Mouse (Mus musculus): ENCODE results near the gene Gm12216.
"Not testable (repeated sequence)": the region's sequence is repeated elsewhere in the genome, so short reads cannot be mapped to it uniquely, and the experiment has no call there.

The Gm12216 gene

GRCm38 (mm10) chr11:53873909-53874704 lies 15.1 kb upstream of the Gm12216 start:
- DNase-seq (ENCODE audit: low spot score in 2 of 2) = not testable (repeated sequence)

DNA sequence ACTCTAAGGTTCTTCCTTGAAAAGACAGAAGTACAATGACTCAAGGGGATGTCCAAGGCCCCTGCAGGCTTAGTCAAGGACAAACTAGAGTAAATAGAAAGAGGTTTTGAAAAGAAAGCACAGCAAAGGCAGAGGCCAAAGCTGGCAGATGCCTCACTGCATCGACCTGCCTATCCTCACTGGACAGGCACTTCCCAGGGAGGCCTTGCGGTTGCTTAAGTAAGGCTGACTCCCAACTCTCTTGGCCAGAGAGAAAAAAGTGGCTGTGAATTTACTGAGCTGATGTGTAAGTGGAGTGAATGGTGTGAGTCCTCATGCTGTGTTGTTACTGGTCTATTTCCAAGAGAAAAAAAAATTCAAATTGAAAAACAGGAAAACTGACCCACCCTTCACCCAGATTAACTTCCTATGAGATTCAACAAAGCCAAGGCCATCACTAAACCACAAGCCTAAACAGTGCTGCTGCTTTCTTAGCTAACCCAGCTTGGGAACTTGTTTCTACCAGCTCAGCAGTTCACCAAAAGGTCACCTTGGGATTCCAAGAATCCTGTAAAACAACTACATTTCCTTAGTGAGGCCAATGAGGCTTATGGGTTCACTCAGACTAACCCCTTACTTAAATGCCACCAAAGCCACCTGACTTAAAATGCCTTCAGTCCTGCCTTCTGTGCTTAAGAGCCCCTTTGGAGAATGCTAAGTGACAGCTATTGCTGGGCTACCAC lies 12.9 kb upstream of the Gm12216 start:
- no peak for DNase-seq (ENCODE audit: low spot score in 2 of 2)

DNA sequence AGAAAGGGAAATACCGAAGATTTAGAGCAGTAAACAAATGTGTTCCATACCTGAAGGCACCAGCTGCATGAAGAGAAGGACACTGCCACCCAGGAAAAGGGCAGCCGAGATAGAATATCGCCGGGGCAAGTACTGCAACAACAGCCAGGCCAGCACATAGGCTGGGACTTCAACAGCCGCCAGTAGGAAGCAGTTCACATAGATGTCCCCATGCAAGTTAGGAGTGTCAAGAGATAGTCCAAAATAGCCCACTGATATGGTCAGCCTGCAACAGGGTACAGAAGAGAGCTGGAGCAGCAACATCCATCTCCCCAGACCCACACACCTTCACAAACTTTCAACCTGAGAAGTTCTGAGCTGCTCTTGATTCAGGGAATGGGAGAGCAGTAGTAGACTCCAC lies 10.1 kb upstream of the Gm12216 start:
- DNase-seq (ENCODE audit: low spot score in 2 of 2) = no peak

DNA sequence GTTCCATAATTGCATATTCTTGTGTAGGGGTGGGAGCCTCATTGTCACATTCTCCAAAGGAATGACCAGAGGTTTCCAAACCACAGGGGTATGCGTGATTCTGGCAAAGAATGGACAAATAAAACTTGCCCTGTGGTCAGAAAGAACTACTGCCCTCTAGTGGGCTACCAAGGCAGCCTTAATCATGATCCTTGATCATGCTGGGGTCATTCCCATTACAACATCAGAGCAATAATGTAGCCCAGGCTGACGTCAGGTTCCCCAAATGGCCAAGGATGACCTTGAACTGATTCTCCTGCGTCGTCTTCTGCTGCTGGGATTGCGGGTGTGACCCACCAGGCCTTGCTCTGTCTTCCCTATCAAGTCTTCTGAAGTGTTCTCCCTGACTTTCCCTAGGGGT lies 9.3 kb upstream of the Gm12216 start:
- not testable (repeated sequence) for DNase-seq (ENCODE audit: low spot score in 2 of 2)

- DNase-seq (ENCODE audit: low spot score in 2 of 2) = not testable (repeated sequence)
These were observed 5.8 kb upstream of the Gm12216 start for GRCm38 (mm10) chr11:53864724-53865310.

GRCm38 (mm10) chr11:53860944-53861343 lies 1.9 kb upstream of the Gm12216 start:
- not testable (repeated sequence) for DNase-seq (ENCODE audit: low spot score in 2 of 2)

DNA sequence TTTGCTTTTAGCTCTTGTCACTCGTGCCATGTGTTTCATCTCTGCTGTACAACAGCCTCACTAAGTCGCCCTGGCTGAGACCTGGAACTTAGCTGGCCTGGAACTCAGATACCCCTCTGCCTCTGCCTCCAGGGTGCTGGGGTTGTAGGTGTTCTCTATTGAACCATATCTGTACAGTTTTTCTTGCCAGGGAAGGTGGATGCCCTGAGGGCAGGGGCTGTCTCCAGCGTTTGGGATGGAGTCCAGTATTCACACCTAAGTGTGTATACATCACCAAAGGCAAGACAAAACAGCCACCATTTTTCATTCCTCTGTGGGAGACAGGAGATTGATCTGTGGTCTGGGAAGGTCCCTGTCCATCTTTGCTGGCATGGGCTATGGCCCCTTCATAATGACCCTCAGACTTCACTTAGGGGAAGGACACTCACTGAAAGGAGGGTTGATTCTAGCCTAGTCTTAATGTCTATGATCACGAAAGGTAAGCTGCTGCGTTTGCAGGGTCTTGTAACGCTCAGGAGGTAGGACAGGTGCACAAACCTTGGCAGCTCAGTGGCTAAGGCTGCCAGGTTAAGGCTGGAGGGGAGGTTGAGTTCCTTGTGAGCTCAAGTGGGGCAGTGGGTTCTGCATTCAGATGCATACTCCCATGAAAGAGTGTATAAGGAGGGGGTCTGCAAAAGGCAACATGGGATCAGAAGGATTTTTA lies 847 bp downstream of the Gm12216 start:
- no peak for DNase-seq (ENCODE audit: low spot score in 2 of 2)

DNA sequence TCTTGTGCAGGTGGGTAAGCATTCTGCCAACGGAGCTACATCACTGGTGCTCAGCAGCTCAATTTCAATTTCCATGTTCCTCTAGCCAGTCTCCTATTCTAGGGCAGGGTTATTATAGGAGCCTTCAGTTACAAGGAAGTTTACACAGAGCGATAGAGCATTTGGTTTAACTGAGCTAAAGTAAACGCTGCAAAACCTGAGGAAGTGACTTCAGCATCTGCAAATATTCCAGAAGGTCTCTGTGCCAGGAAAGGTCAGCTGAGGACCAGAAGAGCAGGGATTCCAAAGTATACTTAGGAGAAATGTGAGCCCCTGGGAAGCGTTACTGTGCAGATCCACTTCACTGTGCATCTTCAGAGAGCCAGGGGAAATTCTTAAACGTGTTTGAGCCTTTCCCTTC lies 5.4 kb downstream of the Gm12216 start:
- DNase-seq (ENCODE audit: low spot score in 2 of 2) = no peak

DNA sequence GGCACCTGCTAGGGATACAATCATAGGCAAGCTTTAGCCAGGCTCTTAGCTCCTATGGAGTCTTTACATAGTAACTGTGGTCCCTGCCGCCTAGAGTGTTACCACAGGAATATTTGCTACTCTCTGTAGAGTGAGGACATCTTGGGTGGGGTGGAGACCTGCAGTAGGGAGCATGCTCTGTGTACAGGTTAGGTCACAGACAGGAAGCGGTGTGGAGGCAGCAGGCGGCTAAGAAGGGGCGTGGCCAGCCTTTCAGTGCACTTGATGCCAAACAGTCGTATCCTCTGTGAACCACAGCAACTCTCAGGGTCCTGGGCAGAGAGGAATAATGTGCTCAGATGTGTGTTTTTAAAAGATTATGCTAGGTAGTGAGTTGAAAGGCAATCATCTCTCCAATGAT lies 7.3 kb downstream of the Gm12216 start:
- DNase-seq (ENCODE audit: low spot score in 2 of 2) = no peak

- peak; percentile 59 to 66 for DNase-seq (ENCODE audit: low spot score in 2 of 2)
These were observed 9.3 kb downstream of the Gm12216 start for GRCm38 (mm10) chr11:53849588-53850320.

DNA sequence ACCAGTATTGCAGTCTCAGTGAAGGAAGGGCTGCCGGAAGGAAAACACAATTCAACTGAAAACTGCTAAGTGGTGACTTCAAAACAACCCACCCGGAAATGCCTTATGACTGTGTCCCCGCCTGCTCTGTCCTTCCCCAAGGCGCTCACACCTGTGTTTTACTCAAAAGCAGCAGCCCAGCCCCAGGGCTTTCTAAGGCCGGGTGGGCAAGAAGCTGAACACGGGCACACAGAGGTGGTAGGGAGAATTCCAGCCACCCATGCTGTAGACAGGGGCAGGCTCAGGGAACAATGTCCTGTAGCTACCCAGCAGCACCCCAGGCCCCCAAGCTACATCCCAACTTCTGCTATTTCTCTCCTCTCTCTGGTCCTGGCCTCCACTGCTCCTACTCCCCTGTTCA lies 13.4 kb downstream of the Gm12216 start:
- no peak for DNase-seq (ENCODE audit: low spot score in 2 of 2)

DNA sequence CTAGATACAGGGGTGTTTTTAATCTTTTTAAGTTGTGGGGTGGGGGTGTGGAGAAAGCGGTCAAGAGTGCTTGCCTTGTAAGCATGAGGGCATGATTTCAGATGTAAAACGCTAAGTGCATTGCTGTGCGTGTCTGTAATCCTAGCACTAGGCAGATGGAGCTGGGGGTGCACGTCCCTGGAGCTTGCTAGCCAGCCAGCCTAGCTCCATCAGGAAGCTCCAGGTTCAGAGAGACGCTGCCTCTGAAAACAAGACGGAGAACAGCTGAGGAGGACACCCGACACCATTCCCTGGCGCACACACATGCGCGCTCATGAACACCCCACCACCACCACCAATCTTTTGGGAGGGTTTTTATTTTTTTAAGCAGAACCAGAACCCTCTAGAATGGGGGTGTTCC lies 15.9 kb downstream of the Gm12216 start:
- DNase-seq (ENCODE audit: low spot score in 2 of 2) = no peak

DNA sequence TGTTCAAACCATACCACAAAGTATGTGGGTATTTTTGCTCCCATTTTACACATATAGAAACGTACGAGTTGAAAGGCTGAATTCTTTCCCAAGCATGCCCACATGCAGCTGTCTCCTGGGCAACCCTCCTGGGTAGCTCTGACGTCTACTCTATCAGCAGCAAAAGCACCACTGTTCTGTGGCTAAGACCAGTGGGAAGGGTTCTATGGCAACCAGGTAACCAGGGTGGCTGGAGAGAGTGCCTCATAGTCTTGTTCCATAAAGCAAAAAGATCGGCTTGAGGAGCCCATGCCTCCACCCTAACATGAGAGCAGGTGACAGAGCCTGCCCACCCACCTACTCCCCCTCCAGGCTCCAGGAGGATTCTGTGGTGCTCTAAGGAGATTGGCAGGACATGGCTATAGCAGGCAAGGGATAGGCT lies 16.9 kb downstream of the Gm12216 start:
- no peak for DNase-seq (ENCODE audit: low spot score in 2 of 2)

- DNase-seq (ENCODE audit: low spot score in 2 of 2) = no peak
These were observed 17.5 kb downstream of the Gm12216 start for GRCm38 (mm10) chr11:53841514-53841913.

DNA sequence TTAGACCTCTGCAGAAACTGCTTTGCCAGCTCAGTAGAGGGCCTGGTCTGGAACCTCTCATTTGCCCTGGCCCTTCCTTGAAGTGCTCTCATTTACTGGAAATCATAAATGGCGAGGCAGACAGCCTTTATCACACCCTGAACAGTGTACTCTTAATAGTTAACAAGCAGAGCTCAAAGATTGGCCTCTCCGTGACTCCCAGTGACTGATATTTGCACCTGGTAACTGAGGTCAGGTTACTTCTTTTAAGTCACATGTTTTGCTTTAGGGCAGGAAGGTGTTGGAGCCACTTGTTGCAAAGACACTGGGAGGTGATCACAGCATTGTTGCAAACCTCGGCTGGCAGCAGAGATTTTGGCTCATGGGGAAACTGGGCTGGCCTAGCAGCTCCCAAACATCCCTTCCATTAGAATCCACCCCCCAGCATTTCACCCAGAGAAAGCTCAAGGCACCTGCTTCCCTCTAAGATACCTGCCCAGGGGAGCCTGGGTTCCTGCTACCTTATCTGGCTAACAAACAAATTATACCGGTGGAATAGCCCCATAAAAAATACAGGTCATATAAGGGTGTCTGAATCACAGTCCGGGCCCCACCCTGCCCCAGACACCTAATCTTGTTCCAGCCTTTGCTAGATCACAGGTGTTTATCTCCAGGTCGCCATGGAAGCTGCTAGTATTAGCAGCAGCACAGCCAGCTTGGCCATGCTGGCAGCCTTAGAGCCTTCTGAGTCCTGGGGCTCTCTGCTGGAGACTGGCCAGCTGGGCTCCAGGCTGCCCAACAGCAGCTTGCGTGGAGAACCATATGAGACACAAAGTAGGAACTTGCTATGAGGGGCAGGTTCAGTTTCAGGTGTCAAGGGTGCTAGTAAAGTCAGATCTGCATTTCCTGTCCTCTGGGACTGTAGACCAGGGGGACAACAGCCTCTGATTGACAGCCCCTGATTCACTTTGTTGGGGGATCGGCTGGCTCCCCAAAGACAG lies 19.1 kb downstream of the Gm12216 start:
- no peak for DNase-seq (ENCODE audit: low spot score in 2 of 2)

GRCm38 (mm10) chr11:53839147-53839546 lies 19.9 kb downstream of the Gm12216 start:
- no peak for DNase-seq (ENCODE audit: low spot score in 2 of 2)

- no peak for DNase-seq (ENCODE audit: low spot score in 2 of 2)
These were observed 21.3 kb downstream of the Gm12216 start for GRCm38 (mm10) chr11:53837731-53838130.

DNA sequence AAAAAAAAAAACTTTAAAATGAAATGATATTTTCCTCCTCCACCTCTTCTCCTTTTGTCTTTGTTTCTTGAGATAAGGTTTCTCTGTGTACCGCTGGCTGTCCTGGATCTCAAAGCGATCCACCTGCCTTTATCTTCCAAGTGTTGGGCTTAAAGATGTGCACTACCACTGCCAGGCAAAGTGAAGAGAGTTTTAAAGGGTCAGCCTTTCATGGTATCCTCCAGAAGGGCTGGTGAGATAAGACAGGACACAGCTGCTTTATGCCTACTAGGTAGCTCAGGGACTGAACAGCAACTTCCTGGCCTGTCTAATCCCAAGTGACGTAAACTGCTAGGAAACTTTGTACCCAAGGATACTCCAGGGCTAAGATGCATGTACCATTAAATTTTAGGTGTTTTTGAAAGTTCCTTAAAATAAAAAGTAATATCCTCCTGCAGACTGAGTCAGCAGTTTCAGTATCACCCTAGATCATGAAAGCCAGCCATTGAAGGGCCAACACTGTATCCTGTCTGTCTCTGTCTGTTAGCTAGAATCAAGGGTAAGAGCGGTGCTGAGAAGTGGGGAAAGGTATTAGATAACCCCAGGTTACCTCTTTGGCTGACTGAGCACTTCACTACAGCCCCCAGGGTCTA lies 23.6 kb downstream of the Gm12216 start:
- DNase-seq (ENCODE audit: low spot score in 2 of 2) = no peak

- DNase-seq (ENCODE audit: low spot score in 2 of 2) = no peak
These were observed 33.6 kb downstream of the Gm12216 start for GRCm38 (mm10) chr11:53825409-53825808.

GRCm38 (mm10) chr11:53821945-53822338 lies 37.1 kb downstream of the Gm12216 start:
- DNase-seq (ENCODE audit: low spot score in 2 of 2) = no peak
